Comparison of ENCODE assay signal across 8 mouse cellular contexts in genomic region chr6:3307598-3308220, GRCm38 (mm10).
DNase-seq lines count a peak whose midpoint lies in the region; ATAC-seq and TF ChIP-seq lines count a peak whose summit lies in the region.
"Not testable (repeated sequence)": the region's sequence is repeated elsewhere in the genome, so short reads cannot be mapped to it uniquely, and the experiment has no call there.

No protein-coding gene starts in this region.

- not testable (repeated sequence) for ATAC-seq in embryonic facial prominence, embryonic 11.5 days (replicated peaks; ENCODE audit: insufficient number of reproducible peaks, low FRiP score, low TSS enrichment, low read depth)
- peak; percentile 82 for ATAC-seq in hindbrain, embryonic 16.5 days
- peak; percentile 87 for ATAC-seq in liver, postnatal 0 days
- peak; percentile 90 for ATAC-seq in midbrain, embryonic 15.5 days (replicated peaks)
- ATAC-seq in stomach, embryonic 14.5 days (ENCODE audit: insufficient number of reproducible peaks, insufficient read depth, low FRiP score, low read depth), result peak; percentile 82

- not testable (repeated sequence) for H3K9ac ChIP-seq in embryonic facial prominence, embryonic 11.5 days (replicated peaks; ENCODE audit: low read length); hindbrain, embryonic 16.5 days (ENCODE audit: low read depth, low read length); liver, postnatal 0 days (replicated peaks); midbrain, embryonic 15.5 days; stomach, embryonic 14.5 days (replicated peaks; ENCODE audit: low read depth, low read length)

- peak; percentile 78 for DNase-seq in adipocyte (ENCODE audit: low spot score)
- peak; percentile 67 for DNase-seq in embryonic facial prominence, embryonic 11.5 days (ENCODE audit: low spot score)
- DNase-seq in heart, adult 18-20 months, result peak; percentile 12 to 16
- DNase-seq in kidney, postnatal 36 days, result peak; percentile 70 to 73
- peak; percentile 71 for DNase-seq in liver, postnatal 0 days

- H3K4me1 ChIP-seq in embryonic facial prominence, embryonic 11.5 days (ENCODE audit: control insufficient read depth, insufficient read depth, low read length); hindbrain, embryonic 16.5 days (ENCODE audit: control insufficient read depth, insufficient read depth, low read depth, low read length); liver, postnatal 0 days (ENCODE audit: insufficient read depth); midbrain, embryonic 15.5 days; stomach, embryonic 14.5 days (ENCODE audit: control insufficient read depth, insufficient read depth, low read length): not testable (repeated sequence)

- H3K27me3 ChIP-seq in embryonic facial prominence, embryonic 11.5 days (ENCODE audit: control insufficient read depth, insufficient read depth, low read length); hindbrain, embryonic 16.5 days (replicated peaks; ENCODE audit: control insufficient read depth, insufficient read depth, low read length); liver, postnatal 0 days (ENCODE audit: insufficient read depth, low read length); midbrain, embryonic 15.5 days (replicated peaks); stomach, embryonic 14.5 days (ENCODE audit: control insufficient read depth, insufficient read depth, low read length): not testable (repeated sequence)

- under 1% methylated on average over 11 of the region's 11 CpGs for WGBS in embryonic facial prominence, embryonic 11.5 days
- WGBS in hindbrain, embryonic 16.5 days, result 2% methylated on average over 11 of the region's 11 CpGs
- 11% methylated on average over 11 of the region's 11 CpGs for WGBS in liver, postnatal 0 days (ENCODE audit: insufficient replicate concordance)
- 1% methylated on average over 11 of the region's 11 CpGs for WGBS in midbrain, embryonic 15.5 days
- WGBS in stomach, embryonic 14.5 days, result under 1% methylated on average over 11 of the region's 11 CpGs

- H3K9me3 ChIP-seq in embryonic facial prominence, embryonic 11.5 days (replicated peaks; ENCODE audit: control insufficient read depth, low read length); hindbrain, embryonic 16.5 days (ENCODE audit: control insufficient read depth, low read length); liver, postnatal 0 days (ENCODE audit: low read length); midbrain, embryonic 15.5 days; stomach, embryonic 14.5 days (ENCODE audit: control insufficient read depth, low read depth, low read length): not testable (repeated sequence)

- peak overlapping the region; percentile 13 for H3K4me2 ChIP-seq in embryonic facial prominence, embryonic 11.5 days (ENCODE audit: low read depth, low read length)
- H3K4me2 ChIP-seq in hindbrain, embryonic 16.5 days (ENCODE audit: low read length), result peak overlapping the region; percentile 46
- H3K4me2 ChIP-seq in liver, postnatal 0 days (ENCODE audit: low read depth, low read length), result peak overlapping the region; percentile 29; the same call in 1 of the 2 replicates
- peak overlapping the region; percentile 36 for H3K4me2 ChIP-seq in midbrain, embryonic 15.5 days
- peak overlapping the region; percentile 23; the same call in 1 of the 2 replicates for H3K4me2 ChIP-seq in stomach, embryonic 14.5 days (replicated peaks; ENCODE audit: low read depth, low read length)

- TF ChIP-seq EP300 in liver, postnatal 0 days (IDR thresholded peaks at IDR 0.05; ENCODE audit: low read depth), result 0 out of 2 replicates have a peak, but pooled peaks have one; percentile 28

- H3K36me3 ChIP-seq in embryonic facial prominence, embryonic 11.5 days (replicated peaks; ENCODE audit: control insufficient read depth, insufficient read depth, low read depth, low read length); hindbrain, embryonic 16.5 days (ENCODE audit: control insufficient read depth, insufficient read depth, low read length); liver, postnatal 0 days (replicated peaks; ENCODE audit: insufficient read depth, low read length); midbrain, embryonic 15.5 days (replicated peaks); stomach, embryonic 14.5 days (ENCODE audit: control insufficient read depth, insufficient read depth, low read length): not testable (repeated sequence)

- not testable (repeated sequence) for H3K4me3 ChIP-seq in embryonic facial prominence, embryonic 11.5 days (ENCODE audit: low read depth, low read length); hindbrain, embryonic 16.5 days (ENCODE audit: low read length); liver, postnatal 0 days (ENCODE audit: low read depth, low read length); midbrain, embryonic 15.5 days; stomach, embryonic 14.5 days (ENCODE audit: low read depth, low read length)

- not testable (repeated sequence) for H3K27ac ChIP-seq in embryonic facial prominence, embryonic 11.5 days (replicated peaks; ENCODE audit: low read depth, low read length); hindbrain, embryonic 16.5 days (ENCODE audit: low read depth, low read length); liver, postnatal 0 days (ENCODE audit: low read depth); midbrain, embryonic 15.5 days
- peak overlapping the region; percentile 58; the same call in 1 of the 2 replicates for H3K27ac ChIP-seq in stomach, embryonic 14.5 days (ENCODE audit: low read length)

- not testable (repeated sequence) for TF ChIP-seq CTCF in liver, postnatal 0 days (IDR thresholded peaks at IDR 0.05; ENCODE audit: low read depth)

Comparison
In these comparisons a context has a peak if more than half of its experiments do, and no peak if none do; other contexts are left out.
1. DNase-seq: peak in every context shown above with its lines; median percentile 78 in adipocyte; 72 in kidney, postnatal 36 days; 71 in liver, postnatal 0 days; 67 in embryonic facial prominence, embryonic 11.5 days; 14 in heart, adult 18-20 months.